Mouse (Mus musculus) lung, embryonic 14.5 days (tissue): ENCODE measurements around the gene Msh5. TPM values are rescaled to one million over a fixed set of nuclear protein-coding genes. Genes with fewer than 3 reads are reported as not detected.

Experiments
- ATAC-seq: fragments of 200-750 bp; cut with Nextera tagmentation; 2 replicates; pipeline ENCODE4 v1.8.0; 2017; ENCODE audit warnings: mild to moderate bottlenecking, moderate TSS enrichment, moderate library complexity; ENCODE audit not compliant: insufficient read depth
- DNase-seq: peaks from one replicate; pipeline ENCODE4 v3.0.0-alpha.2; 2015
- H3K27ac ChIP-seq: fragments of 300-500 bp; sonication (generic); 2 replicates; pipeline ENCODE4 v1.5.1; 2014; ENCODE audit warnings: low read depth, mild to moderate bottlenecking, moderate library complexity
- H3K27me3 ChIP-seq: fragments of 300-500 bp; sonication (generic); 2 replicates; pipeline ENCODE4 v1.6.1; 2014; ENCODE audit warnings: low read length, control low read depth; ENCODE audit not compliant: insufficient read depth
- H3K36me3 ChIP-seq: fragments of 300-500 bp; sonication (generic); 2 replicates; pipeline ENCODE4 v1.6.1; 2014; ENCODE audit warnings: control low read depth; ENCODE audit not compliant: insufficient read depth
- H3K4me1 ChIP-seq: fragments of 300-500 bp; sonication (generic); 2 replicates; pipeline ENCODE4 v1.6.1; 2014; ENCODE audit warnings: antibody characterized with exemption, control low read depth; ENCODE audit not compliant: insufficient read depth
- H3K4me2 ChIP-seq: fragments of 300-500 bp; sonication (generic); 2 replicates; pipeline ENCODE4 v1.6.1; 2014; ENCODE audit warnings: mild to moderate bottlenecking
- H3K4me3 ChIP-seq: fragments of 300-500 bp; sonication (generic); 2 replicates; pipeline ENCODE4 v1.5.1; 2014; ENCODE audit warnings: low read depth, low read length
- H3K9ac ChIP-seq: fragments of 300-500 bp; sonication (generic); 2 replicates; pipeline ENCODE4 v1.6.1; 2014
- H3K9me3 ChIP-seq: fragments of 300-500 bp; sonication (generic); 2 replicates; pipeline ENCODE4 v1.6.1; 2016; ENCODE audit warnings: low read depth, low read length, control low read depth
- CTCF ChIP-seq: IDR thresholded peaks from 2 replicates; pipeline ENCODE4 v1.5.1; 2016; ENCODE audit warnings: antibody characterized with exemption, low read depth
- WGBS: fragments of 180-500 bp; shearing (Covaris S2); extraction: QIAGEN DNeasy Blood & Tissue Kit; methylation state at CpG from one replicate; pipeline ENCODE4 v1.1.7; 2014; 5-methylcytosine and 5-hydroxymethylcytosine counted together
- polyA plus RNA-seq: library from polyadenylated mRNA; unstranded; fragments of >200 nt; fragmentation: Nextera tagmentation; extraction: Ambion mirVana; gene quantifications from 2 replicates; pipeline ENCODE4 v1.2.1, GENCODE M21; 2014

The Msh5 gene
- polyA plus RNA-seq, 1 experiment from 2014 or later: 4.6 TPM

GRCm38 (mm10) chr17:35021163-35021808 is 25.3 kb downstream of the Msh5 start:
- 8% methylated on average over 17 of the region's 17 CpGs for WGBS
- H3K9me3 ChIP-seq: no peaks in the 10 kb centered on the region
- H3K27me3 ChIP-seq: no peaks in the 10 kb centered on the region
- H3K36me3 ChIP-seq: peaks cover 13% of the 10 kb centered on the region
- ATAC-seq (peak; percentile 57), DNase-seq (peak; percentile 90)
- H3K4me3 ChIP-seq: no peak overlapping the region
- peak; percentile 100 for TF ChIP-seq CTCF
- no peak overlapping the region for H3K9ac ChIP-seq
- peak overlapping the region; percentile 33 for H3K4me2 ChIP-seq
- peaks cover 4% of the 10 kb centered on the region; the same call in 1 of the 2 replicates for H3K4me1 ChIP-seq
- H3K27ac ChIP-seq: no peak overlapping the region

DNA sequence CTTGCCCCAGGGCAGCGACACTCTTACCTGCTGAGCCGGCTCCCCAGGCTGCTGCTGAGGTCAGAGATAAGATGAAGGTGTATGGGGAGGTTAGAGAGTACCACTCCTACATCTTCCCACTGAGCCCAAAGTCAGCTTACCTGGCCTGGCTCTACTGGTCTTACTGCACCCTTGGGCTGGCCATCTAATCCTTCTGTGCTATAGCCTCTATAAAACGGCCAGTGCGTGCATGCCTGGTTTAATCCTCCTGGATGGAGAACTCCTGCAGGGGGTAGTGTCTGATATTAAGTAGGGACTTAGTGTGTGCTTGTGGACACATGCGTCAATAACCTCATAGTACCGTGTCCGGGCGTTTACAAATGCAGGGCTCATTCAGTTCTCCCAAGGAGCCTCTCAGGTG is 26.0 kb downstream of the Msh5 start:
- H3K27ac ChIP-seq: no peak overlapping the region
- no peaks in the 10 kb centered on the region for H3K27me3 ChIP-seq
- ATAC-seq: no peak
- H3K36me3 ChIP-seq: peaks cover 20% of the 10 kb centered on the region
- H3K4me3 ChIP-seq: no peak overlapping the region
- H3K9me3 ChIP-seq: no peaks in the 10 kb centered on the region
- 85% methylated on average over 8 of the region's 8 CpGs for WGBS
- no peaks in the 10 kb centered on the region for H3K4me1 ChIP-seq
- no peak for TF ChIP-seq CTCF
- H3K4me2 ChIP-seq: no peak overlapping the region
- DNase-seq: no peak
- H3K9ac ChIP-seq: no peak overlapping the region

- no peaks in the 10 kb centered on the region for H3K4me1 ChIP-seq
- no peak overlapping the region for H3K4me2 ChIP-seq
- H3K4me3 ChIP-seq: no peak overlapping the region
- no peaks in the 10 kb centered on the region for H3K9me3 ChIP-seq
- no peak overlapping the region for H3K9ac ChIP-seq
- no peaks in the 10 kb centered on the region for H3K27me3 ChIP-seq
- H3K36me3 ChIP-seq: peaks cover 26% of the 10 kb centered on the region
- 68% methylated on average over 11 of the region's 11 CpGs for WGBS
- H3K27ac ChIP-seq: no peak overlapping the region
- ATAC-seq (no peak), DNase-seq (no peak)
- TF ChIP-seq CTCF: no peak
Measured at GRCm38 (mm10) chr17:35019894-35020293, 26.7 kb downstream of the Msh5 start.

DNA sequence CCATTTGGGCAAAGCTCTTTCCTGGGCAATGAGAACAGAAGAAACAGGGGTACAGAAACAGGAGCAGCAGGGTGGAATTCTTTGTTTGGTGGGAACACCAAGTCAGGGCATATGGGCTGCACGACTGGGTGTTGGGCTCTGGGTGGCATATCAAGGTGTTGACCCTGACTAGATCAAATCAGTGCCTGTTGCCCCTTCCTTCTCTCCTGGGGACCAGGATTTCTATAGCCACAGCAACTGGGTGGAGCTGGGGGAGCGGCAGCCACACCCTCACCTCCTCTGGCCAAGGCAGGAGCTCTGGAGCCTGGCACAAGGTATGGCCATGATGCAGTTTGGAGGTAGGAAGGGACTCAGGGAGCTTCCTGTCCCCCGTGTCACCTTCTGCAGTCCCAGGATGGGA is 28.4 kb downstream of the Msh5 start:
- TF ChIP-seq CTCF: no peak
- ATAC-seq: no peak
- no peaks in the 10 kb centered on the region for H3K9me3 ChIP-seq

DNA sequence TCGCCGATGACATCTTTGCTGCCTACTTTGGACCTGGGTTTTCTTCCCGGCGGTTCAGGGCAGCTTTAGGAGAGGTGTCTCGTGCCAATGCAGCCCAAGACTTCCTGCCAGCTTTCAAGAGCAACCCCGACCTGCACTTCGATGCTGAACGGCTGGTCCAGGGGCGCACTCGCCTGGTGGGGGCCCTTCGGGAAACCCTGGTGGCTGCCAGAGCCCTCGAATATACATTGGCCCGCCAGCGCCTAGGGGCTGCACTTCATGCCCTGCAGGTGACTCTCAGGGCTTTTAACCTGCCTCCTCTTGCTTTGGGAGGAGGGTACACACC is 28.9 kb downstream of the Msh5 start:
- H3K4me2 ChIP-seq: no peak overlapping the region
- no peaks in the 10 kb centered on the region for H3K9me3 ChIP-seq
- no peak for TF ChIP-seq CTCF
- H3K9ac ChIP-seq: no peak overlapping the region
- WGBS: 66% methylated on average over 14 of the region's 14 CpGs
- H3K27ac ChIP-seq: no peak overlapping the region
- peaks cover 49% of the 10 kb centered on the region for H3K36me3 ChIP-seq
- no peak overlapping the region for H3K4me3 ChIP-seq
- no peaks in the 10 kb centered on the region for H3K4me1 ChIP-seq
- no peak for ATAC-seq
- no peak for DNase-seq
- H3K27me3 ChIP-seq: no peaks in the 10 kb centered on the region

More for the DNA sequence above, 28.4 kb downstream of the Msh5 start:
- Histone ChIP-seq H3K4me3 (no peak overlapping the region), H3K36me3 (peaks cover 44% of the 10 kb centered on the region), H3K27me3 (no peaks in the 10 kb centered on the region), H3K9ac (no peak overlapping the region), H3K4me2 (no peak overlapping the region), H3K4me1 (no peaks in the 10 kb centered on the region), H3K27ac (no peak overlapping the region)
- DNase-seq: no peak
- 70% methylated on average over 3 of the region's 3 CpGs for WGBS

DNA sequence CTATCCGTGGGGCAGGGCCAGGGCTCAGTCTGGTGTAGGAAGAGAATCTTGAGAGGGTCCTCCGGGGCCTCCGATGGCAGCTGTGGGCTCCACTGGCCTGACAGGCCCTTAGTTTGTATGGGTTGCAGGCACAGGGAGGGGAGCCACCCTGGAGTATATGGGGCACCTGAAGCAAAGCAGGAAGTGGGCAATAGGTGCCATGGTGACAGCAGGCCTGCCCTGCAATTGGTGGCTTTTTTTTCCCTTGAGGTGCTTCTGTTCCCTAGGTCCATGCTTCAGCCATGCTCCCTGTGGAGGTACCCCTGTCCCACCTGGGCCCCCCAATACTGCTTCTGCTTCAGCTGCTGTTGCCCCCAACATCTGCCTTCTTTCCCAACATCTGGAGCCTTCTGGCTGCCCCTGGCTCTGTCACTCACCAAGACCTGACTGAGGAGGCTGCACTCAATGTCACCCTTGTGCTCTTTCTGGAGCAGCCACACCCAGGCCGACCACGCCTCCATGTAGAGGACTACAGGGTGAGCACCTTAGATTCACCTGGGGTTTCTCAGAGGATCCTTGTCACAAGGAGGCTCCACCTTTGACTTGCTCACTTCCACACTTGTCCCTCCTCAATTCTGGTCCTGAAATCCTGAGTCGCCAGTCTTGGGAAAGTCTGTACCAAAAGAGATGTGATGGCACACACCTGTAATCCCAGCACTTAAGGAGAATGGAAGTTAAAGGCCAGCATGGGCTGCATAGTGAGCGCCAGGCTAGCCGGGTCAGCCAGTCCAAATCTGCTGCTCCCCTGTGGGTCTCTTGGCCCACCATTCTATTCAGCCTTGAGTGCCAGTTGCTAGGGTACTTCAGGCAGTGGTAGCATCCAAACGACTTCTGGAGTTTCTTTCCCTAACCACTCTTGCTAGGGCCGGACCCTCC is 29.5 kb downstream of the Msh5 start:
- Histone ChIP-seq H3K9ac (no peak overlapping the region), H3K4me3 (no peak overlapping the region), H3K36me3 (peaks cover 55% of the 10 kb centered on the region), H3K4me2 (no peak overlapping the region), H3K27me3 (no peaks in the 10 kb centered on the region), H3K9me3 (no peaks in the 10 kb centered on the region), H3K27ac (no peak overlapping the region), H3K4me1 (no peaks in the 10 kb centered on the region)
- no peak for TF ChIP-seq CTCF
- WGBS: 72% methylated on average over 10 of the region's 10 CpGs
- ATAC-seq: no peak
- DNase-seq: no peak

GRCm38 (mm10) chr17:35016376-35016775 is 30.2 kb downstream of the Msh5 start, which contains the start of gene Vwa7:
Gene Vwa7, plus strand, starts transcription at chr17:35016579.
- H3K4me2 ChIP-seq: no peak within 1 kb of the TSS
- H3K4me1 ChIP-seq: no peaks in the 10 kb centered on the region
- no peak within 1 kb of the TSS for H3K9ac ChIP-seq
- peaks cover 62% of the 10 kb centered on the region for H3K36me3 ChIP-seq
- DNase-seq: peak; percentile 57
- no peak within 1 kb of the TSS for H3K4me3 ChIP-seq
- no peak for ATAC-seq
- H3K27me3 ChIP-seq: no peaks in the 10 kb centered on the region
- no peak for TF ChIP-seq CTCF
- WGBS: 62% methylated on average over 12 of the region's 12 CpGs
- H3K9me3 ChIP-seq: no peaks in the 10 kb centered on the region
- no peak within 1 kb of the TSS for H3K27ac ChIP-seq
